Mouse (Mus musculus) neural tube, embryonic 10.5 days (tissue): ENCODE measurements around the gene Fkbp8.

Experiments
- DNase-seq: peaks from one replicate; pipeline ENCODE4 v3.0.0-alpha.2; 2017; ENCODE audit warnings: low spot score; ENCODE audit errors: extremely low spot score

Fkbp8 gene

GRCm38 (mm10) chr8:70555079-70555747, 27.7 kb downstream of the Fkbp8 start:
- DNase-seq, result no peak

- DNase-seq, result no peak
These were observed 30.8 kb downstream of the Fkbp8 start for GRCm38 (mm10) chr8:70558334-70558733.

- no peak for DNase-seq
These were observed 31.5 kb downstream of the Fkbp8 start for GRCm38 (mm10) chr8:70558983-70559382.

- no peak for DNase-seq
These were observed 32.6 kb downstream of the Fkbp8 start for GRCm38 (mm10) chr8:70560096-70560495.

GRCm38 (mm10) chr8:70560564-70560963, 33.0 kb downstream of the Fkbp8 start:
- DNase-seq, result no peak

- no peak for DNase-seq
These were observed 33.8 kb downstream of the Fkbp8 start for GRCm38 (mm10) chr8:70561357-70561756.

GRCm38 (mm10) chr8:70561809-70562535, 34.4 kb downstream of the Fkbp8 start:
- no peak for DNase-seq

- no peak for DNase-seq
These were observed 35.3 kb downstream of the Fkbp8 start for GRCm38 (mm10) chr8:70562802-70563201.

GRCm38 (mm10) chr8:70563763-70564387, 36.4 kb downstream of the Fkbp8 start:
- no peak for DNase-seq

GRCm38 (mm10) chr8:70564696-70565235, 37.2 kb downstream of the Fkbp8 start:
- no peak for DNase-seq

GRCm38 (mm10) chr8:70565561-70565960, 38.0 kb downstream of the Fkbp8 start:
- no peak for DNase-seq

GRCm38 (mm10) chr8:70570360-70570759, 42.8 kb downstream of the Fkbp8 start:
- DNase-seq, result no peak

- DNase-seq, result no peak
These were observed 43.5 kb downstream of the Fkbp8 start for GRCm38 (mm10) chr8:70570990-70571389.

GRCm38 (mm10) chr8:70574302-70574701, 46.8 kb downstream of the Fkbp8 start:
- DNase-seq, result no peak

GRCm38 (mm10) chr8:70574915-70575314, 47.4 kb downstream of the Fkbp8 start:
- DNase-seq, result no peak

- DNase-seq, result no peak
These were observed 49.7 kb downstream of the Fkbp8 start for GRCm38 (mm10) chr8:70577207-70577606.

GRCm38 (mm10) chr8:70583476-70584387, 56.2 kb downstream of the Fkbp8 start:
- DNase-seq, result no peak

- no peak for DNase-seq
These were observed 57.2 kb downstream of the Fkbp8 start for GRCm38 (mm10) chr8:70584606-70585257.
